ENCODE assay signal across 27 mouse cellular contexts in the genomic region with DNA sequence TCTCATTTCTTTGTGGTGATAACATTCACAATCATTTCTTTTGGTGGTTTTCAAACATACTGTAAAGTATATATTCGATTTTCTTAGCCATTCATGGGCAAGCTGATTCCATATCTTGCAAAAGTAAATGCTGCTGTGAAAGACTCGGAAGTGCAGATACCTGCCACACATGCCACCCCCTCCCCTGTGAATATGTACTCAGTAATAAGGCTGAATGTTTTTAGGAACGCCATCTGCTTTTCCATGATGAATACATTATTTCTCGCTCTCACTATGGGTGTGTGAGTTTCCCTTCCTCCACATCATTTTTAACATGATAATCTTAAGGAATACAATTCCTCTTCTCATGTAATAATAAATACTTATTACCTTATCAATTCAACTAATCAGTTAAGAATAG.
"Had no signal": no experiment of that assay in that cellular context is flagged by ENCODE, and none has a peak within 500 bp of the region (broad histone marks: within the 10 kb centered on the region; RNA-seq: fewer than 3 reads in every experiment).

No protein-coding gene starts in this region.

- H3K27ac ChIP-seq: gastrocnemius, adult 2 months; heart, adult 2 months; heart, embryonic 13.5 days; heart, embryonic 15.5 days; hindbrain, embryonic 13.5 days; hindbrain, embryonic 15.5 days; hindbrain, postnatal 0 days; kidney, embryonic 15.5 days; kidney, postnatal 0 days; limb, embryonic 13.5 days; limb, embryonic 15.5 days; liver, embryonic 12.5 days had no signal

- H3K36me3 ChIP-seq: heart, embryonic 13.5 days; heart, embryonic 15.5 days; kidney, embryonic 15.5 days; limb, embryonic 13.5 days; limb, embryonic 15.5 days; liver, embryonic 12.5 days had no signal

- H3K9ac ChIP-seq: heart, embryonic 13.5 days; heart, embryonic 15.5 days; hindbrain, embryonic 13.5 days; hindbrain, embryonic 15.5 days; kidney, embryonic 15.5 days; limb, embryonic 13.5 days; limb, embryonic 15.5 days; liver, embryonic 12.5 days had no signal

- H3K4me3 ChIP-seq: gastrocnemius, adult 2 months; heart, adult 2 months; heart, embryonic 13.5 days; heart, embryonic 15.5 days; hindbrain, embryonic 13.5 days; hindbrain, embryonic 15.5 days; kidney, embryonic 15.5 days; limb, embryonic 13.5 days; limb, embryonic 15.5 days; liver, embryonic 12.5 days had no signal

- H3K9me3 ChIP-seq: heart, embryonic 13.5 days; heart, embryonic 15.5 days; hindbrain, embryonic 13.5 days; hindbrain, embryonic 15.5 days; kidney, embryonic 15.5 days; limb, embryonic 13.5 days; limb, embryonic 15.5 days; liver, embryonic 12.5 days had no signal

- H3K27me3 ChIP-seq: heart, embryonic 13.5 days; heart, embryonic 15.5 days; hindbrain, embryonic 13.5 days; hindbrain, embryonic 15.5 days; kidney, embryonic 15.5 days; limb, embryonic 13.5 days; limb, embryonic 15.5 days; liver, embryonic 12.5 days had no signal

- DNase-seq: gastrocnemius, adult 2 months; gastrocnemius, postnatal 14 days; gastrocnemius, postnatal 36 days; heart, adult 11 months; heart, adult 2 months; heart, postnatal 14 days; heart, postnatal 36 days; kidney, adult 11 months; kidney, adult 2 months; kidney, adult 9 months; kidney, postnatal 14 days; kidney, postnatal 36 days; layer of hippocampus, adult 9-11 months; layer of hippocampus, postnatal 36 days; left cerebral cortex, postnatal 4 days had no signal

- H3K4me2 ChIP-seq: heart, embryonic 11.5 days; heart, embryonic 13.5 days; heart, embryonic 15.5 days; hindbrain, embryonic 13.5 days; hindbrain, embryonic 15.5 days; kidney, embryonic 15.5 days; limb, embryonic 13.5 days; limb, embryonic 15.5 days; liver, embryonic 12.5 days had no signal

- ATAC-seq: hindbrain, postnatal 0 days; intestine, embryonic 16.5 days; liver, embryonic 12.5 days had no signal

- H3K4me1 ChIP-seq: heart, embryonic 13.5 days; heart, embryonic 15.5 days; hindbrain, embryonic 15.5 days; kidney, embryonic 15.5 days; limb, embryonic 13.5 days; limb, embryonic 15.5 days; liver, embryonic 12.5 days had no signal
